Mouse (Mus musculus) lung, postnatal 14 days (tissue): Measurements from ENCODE around the gene Bglap2.
A peak's percentile ranks its signal among the peaks of the same experiment; 100 is the strongest.
"Not testable (repeated sequence)": the region's sequence is repeated elsewhere in the genome, so short reads cannot be mapped to it uniquely, and the experiment has no call there.

Experiments used
- DNase-seq: peaks from one replicate; pipeline ENCODE4 v3.0.0; 2021

The Bglap2 gene

DNA sequence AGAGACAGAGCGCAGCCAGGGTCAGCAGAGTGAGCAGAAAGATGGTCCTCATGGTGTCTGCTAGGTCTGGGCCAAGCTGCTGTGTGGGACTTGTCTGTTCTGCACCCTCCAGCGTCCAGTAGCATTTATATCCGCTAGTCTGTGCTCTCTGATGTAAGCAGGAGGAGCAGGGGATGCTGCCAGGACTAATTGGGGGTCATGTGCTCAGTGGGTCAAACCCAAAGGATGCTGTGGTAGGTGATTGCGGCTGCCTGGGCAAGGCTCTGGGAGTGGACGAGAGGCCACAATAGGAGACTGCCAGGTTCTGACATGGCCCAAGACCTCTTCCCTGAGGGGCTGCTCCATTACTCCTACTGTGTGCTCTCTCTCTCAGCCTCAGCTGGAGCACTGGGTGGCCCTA lies 5.9 kb upstream of the Bglap2 start, which contains the start of gene Bglap:
Bglap (minus strand) TSS at position 101 of the 400 bp plus-strand sequence.
- DNase-seq, result no peak

- not testable (repeated sequence) for DNase-seq
These were observed 3.9 kb upstream of the Bglap2 start for GRCm38 (mm10) chr3:88382383-88382782.

- peak; percentile 21 for DNase-seq
These were observed 3.2 kb upstream of the Bglap2 start for GRCm38 (mm10) chr3:88381389-88382315.

DNA sequence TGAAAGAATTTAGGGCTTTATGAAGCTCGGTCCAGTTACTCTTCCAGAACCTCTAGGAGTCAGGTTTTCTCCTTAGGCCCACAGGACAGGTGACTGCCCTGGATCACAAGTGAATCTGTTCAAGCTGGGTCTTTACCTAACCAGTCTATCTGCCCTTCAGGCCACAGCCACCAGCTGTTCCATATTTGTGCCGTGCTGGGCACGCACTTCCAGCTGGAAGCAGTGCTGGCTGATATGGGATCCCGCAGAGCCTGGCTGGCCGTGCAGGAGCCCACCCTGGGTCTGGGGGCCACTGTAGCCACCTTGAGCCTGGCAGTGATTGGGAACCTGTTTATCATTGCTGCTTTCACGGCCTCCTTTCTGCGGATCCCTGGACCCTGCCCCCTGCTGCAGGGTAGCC lies 1.9 kb downstream of the Bglap2 start:
- DNase-seq, result not testable (repeated sequence)

- DNase-seq, result peak; percentile 28
These were observed 2.5 kb downstream of the Bglap2 start for GRCm38 (mm10) chr3:88375750-88376626.

DNA sequence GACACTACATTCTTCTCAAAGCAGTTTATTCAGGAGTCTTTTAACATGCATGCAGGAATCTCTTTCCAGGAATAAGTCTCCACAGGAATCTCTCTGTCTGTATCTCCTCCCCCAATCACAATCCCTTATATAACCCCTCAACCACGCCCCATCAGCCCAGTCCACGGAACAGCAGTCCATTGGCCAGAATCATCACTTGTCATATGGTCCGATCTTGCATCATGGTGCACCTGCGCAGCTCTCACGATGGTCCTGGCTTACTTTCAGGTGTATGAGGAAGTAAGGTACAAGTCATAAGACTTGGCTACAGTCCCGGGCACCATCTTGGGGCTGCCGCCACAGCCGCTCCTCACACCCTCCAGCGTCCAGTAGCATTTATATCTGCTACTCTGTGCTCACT lies 5.9 kb downstream of the Bglap2 start, which contains the start of gene Bglap3:
Bglap3 (minus strand) TSS at position 101 of the 400 bp plus-strand sequence.
- DNase-seq, result not testable (repeated sequence)

- DNase-seq, result not testable (repeated sequence)
These were observed 10.0 kb downstream of the Bglap2 start for GRCm38 (mm10) chr3:88368511-88368910.

DNA sequence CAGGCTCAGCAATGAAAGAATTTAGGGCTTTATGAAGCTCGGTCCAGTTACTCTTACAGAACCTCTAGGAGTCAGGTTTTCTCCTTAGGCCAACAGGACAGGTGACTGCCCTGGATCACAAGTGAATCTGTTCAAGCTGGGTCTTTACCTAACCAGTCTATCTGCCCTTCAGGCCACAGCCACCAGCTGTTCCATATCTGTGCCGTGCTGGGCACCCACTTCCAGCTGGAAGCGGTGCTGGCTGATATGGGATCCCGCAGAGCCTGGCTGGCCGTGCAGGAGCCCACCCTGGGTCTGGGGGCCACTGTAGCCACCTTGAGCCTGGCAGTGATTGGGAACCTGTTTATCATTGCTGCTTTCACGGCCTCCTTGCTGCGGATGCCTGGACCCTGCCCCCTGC lies 11.0 kb downstream of the Bglap2 start:
- DNase-seq, result not testable (repeated sequence)

DNA sequence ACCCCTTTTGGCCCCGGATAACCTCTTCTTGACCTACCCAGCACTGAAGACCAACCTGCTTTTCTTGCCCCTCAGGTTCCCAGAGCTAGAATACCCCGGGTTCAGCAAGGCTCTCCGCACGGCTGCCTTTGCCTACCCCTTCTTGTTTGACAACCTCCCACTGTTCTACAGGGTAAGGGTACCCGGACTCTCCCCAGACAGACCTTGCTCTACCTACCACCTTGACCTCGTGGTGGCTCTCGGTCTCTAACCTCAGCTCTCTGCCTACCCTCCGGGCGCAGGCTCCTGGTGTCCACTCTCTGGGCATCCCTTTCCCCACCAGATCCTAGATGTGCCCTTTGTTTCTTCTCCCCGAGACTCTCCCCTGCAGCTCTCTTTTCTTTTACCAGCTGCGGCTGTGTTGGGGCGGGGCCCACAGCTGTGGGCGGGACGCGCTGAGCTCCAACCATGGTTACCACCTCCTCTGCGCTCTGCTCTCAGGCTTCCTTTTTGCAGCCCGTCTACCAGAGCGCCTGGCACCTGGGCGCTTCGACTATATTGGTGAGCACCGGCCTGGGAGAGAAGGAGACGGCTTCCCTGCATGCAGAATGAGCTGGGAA lies 11.6 kb downstream of the Bglap2 start:
- peak; percentile 45 for DNase-seq

- DNase-seq, result no peak
These were observed 12.7 kb downstream of the Bglap2 start for GRCm38 (mm10) chr3:88365705-88366361.

DNA sequence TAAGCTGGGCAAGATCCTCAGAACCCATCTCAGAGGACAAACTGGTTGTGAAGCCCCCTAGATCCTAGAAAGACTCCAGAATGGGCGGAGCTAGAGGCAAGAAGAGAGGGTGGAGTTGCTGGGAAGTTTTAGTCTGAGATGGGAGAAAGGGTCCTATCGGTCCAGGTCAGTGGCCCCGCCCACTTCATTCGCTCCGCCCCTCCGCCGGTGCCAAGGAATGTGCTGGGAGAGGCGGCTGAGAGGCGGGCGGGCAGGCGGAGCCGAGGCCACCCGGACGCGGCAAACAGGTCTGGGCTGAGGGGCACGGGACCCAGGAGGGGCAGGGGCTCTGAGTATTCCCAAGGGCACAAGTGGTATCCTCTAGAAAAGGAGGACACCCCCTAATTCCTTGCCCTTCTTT lies 14.2 kb downstream of the Bglap2 start, which contains the start of gene Paqr6:
Paqr6 (plus strand) TSS at position 248 of the 400 bp plus-strand sequence.
- DNase-seq, result peak; percentile 82

DNA sequence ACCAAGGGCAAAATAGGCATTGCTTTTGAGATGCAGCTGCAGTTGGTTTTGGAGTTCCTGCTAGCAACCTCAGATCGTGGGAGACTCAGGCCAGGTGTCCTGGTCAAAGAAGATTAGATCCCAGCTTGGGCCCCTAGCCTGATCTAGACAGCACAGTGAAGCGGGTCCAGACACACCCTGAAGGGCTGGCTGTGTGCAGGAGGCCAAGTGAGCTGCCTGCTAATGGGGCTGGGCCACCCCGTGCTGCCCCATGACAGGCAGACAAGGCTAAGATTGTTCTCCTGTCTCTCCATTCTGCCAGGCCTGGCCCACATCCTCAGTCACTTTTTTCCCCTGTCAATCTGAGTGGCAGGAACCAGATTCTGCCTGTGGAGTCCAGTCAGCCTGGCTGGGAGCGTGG lies 14.8 kb downstream of the Bglap2 start:
- DNase-seq, result peak; percentile 33

GRCm38 (mm10) chr3:88361612-88362313 lies 16.7 kb downstream of the Bglap2 start:
- no peak for DNase-seq

- no peak for DNase-seq
These were observed 17.4 kb downstream of the Bglap2 start for GRCm38 (mm10) chr3:88361096-88361495.

DNA sequence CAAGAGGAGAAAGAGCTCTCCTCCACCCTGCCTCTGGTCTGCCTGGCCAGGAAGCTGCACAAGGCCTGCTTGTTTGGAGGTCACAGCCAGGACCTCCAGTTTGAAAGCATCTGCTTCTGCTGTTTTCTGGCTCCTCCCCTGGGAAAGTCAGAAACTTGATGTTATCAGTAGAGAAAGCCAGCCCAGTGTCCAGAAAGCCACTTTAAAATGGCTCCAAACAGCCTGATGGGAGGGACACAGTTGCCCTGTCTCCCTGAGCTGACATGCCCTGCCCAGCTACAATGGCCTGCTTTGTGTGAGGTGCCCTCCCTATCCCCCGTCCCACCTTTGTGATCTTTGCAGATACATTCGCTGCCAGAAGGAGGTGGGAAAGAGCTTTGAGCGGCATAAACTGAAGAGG lies 18.5 kb downstream of the Bglap2 start:
- no peak for DNase-seq

DNA sequence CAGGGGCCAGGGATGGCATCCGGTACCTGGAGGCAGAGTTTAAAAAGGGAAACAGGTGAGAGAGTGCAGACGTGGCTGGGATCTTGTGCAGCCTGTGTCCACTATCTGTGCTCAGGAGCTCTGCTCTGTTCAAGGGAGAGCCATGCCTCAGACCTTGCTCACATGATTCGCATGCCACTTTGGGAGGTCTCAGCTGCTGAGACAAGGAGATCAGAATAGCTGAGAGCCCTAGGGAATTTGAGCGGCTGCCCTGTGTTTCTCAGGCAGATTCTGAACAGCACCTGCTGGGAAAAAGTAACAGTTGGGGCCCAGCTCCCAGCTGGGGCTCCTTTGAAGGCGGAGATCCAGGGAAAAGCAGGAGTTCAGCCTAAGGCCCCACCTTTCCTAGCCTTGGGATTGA lies 18.9 kb downstream of the Bglap2 start:
- DNase-seq, result no peak

GRCm38 (mm10) chr3:88354396-88355165 lies 23.9 kb downstream of the Bglap2 start:
- DNase-seq, result no peak

GRCm38 (mm10) chr3:88352907-88353306 lies 25.6 kb downstream of the Bglap2 start:
- no peak for DNase-seq

- no peak for DNase-seq
These were observed 27.8 kb downstream of the Bglap2 start for GRCm38 (mm10) chr3:88350732-88351131.

GRCm38 (mm10) chr3:88339006-88339405 lies 39.5 kb downstream of the Bglap2 start:
- no peak for DNase-seq

GRCm38 (mm10) chr3:88338316-88338715 lies 40.2 kb downstream of the Bglap2 start:
- DNase-seq, result no peak
